ENCODE assay signal across 11 mouse cellular contexts in genomic region chr3:96195616-96196313, GRCm38 (mm10). TPM values are rescaled to one million over a fixed set of nuclear protein-coding genes. Genes with fewer than 3 reads are reported as not detected.
DNase-seq lines count a peak whose midpoint lies in the region; ATAC-seq lines count a peak whose summit lies in the region.
"Had no signal": no experiment of that assay in that cellular context is flagged by ENCODE, and none has a peak within 500 bp of the region (broad histone marks: within the 10 kb centered on the region; RNA-seq: fewer than 3 reads in every experiment).

No protein-coding gene starts in this region.

- H3K4me1 ChIP-seq in midbrain, embryonic 10.5 days = peaks cover 21% of the 10 kb centered on the region
- peaks cover 11% of the 10 kb centered on the region for H3K4me1 ChIP-seq in midbrain, embryonic 11.5 days (ENCODE audit: control insufficient read depth, insufficient read depth, low read length)
- H3K4me1 ChIP-seq in hindbrain, embryonic 16.5 days (ENCODE audit: control insufficient read depth, insufficient read depth, low read depth, low read length) = peaks cover 11% of the 10 kb centered on the region
- H3K4me1 ChIP-seq in neural tube, embryonic 13.5 days (replicated peaks) = peaks cover 18% of the 10 kb centered on the region

- DNase-seq in cerebellum, postnatal 14 days = peak; percentile 45 to 68
- no peak for DNase-seq in cerebellum, adult 18-20 months
- DNase-seq in midbrain, embryonic 10.5 days (ENCODE audit: low spot score) = no peak
- no peak for DNase-seq in midbrain, embryonic 11.5 days (ENCODE audit: low spot score, missing footprints)
- DNase-seq in gastrocnemius, postnatal 14 days = no peak
- no peak for DNase-seq in gastrocnemius, adult 8-10 months (ENCODE audit: low spot score in 2 of 2)
- DNase-seq: heart, postnatal 14 days; layer of hippocampus, adult 9-11 months; lung, postnatal 36 days had no signal

- H3K27ac ChIP-seq in midbrain, embryonic 10.5 days (replicated peaks) = no peak overlapping the region
- no peak overlapping the region for H3K27ac ChIP-seq in midbrain, embryonic 11.5 days (ENCODE audit: low read depth, low read length)
- no peak overlapping the region for H3K27ac ChIP-seq in hindbrain, embryonic 16.5 days (ENCODE audit: low read depth, low read length)
- H3K27ac ChIP-seq in neural tube, embryonic 13.5 days (replicated peaks) = peak overlapping the region; percentile 98; the same call in 1 of the 2 replicates

- H3K4me3 ChIP-seq in midbrain, embryonic 10.5 days = peak overlapping the region; percentile 69
- H3K4me3 ChIP-seq in midbrain, embryonic 11.5 days (ENCODE audit: low read depth, low read length) = no peak overlapping the region
- H3K4me3 ChIP-seq in hindbrain, embryonic 16.5 days (ENCODE audit: low read length) = no peak overlapping the region
- peak overlapping the region; percentile 72 for H3K4me3 ChIP-seq in neural tube, embryonic 13.5 days

- H3K4me2 ChIP-seq in midbrain, embryonic 11.5 days = no peak overlapping the region
- peak overlapping the region; percentile 95 for H3K4me2 ChIP-seq in hindbrain, embryonic 16.5 days (ENCODE audit: low read length)
- peak overlapping the region; percentile 82 for H3K4me2 ChIP-seq in neural tube, embryonic 13.5 days

- peaks cover 20% of the 10 kb centered on the region; the same call in 1 of the 2 replicates for H3K27me3 ChIP-seq in midbrain, embryonic 10.5 days (ENCODE audit: low read depth, poor library complexity, severe bottlenecking)
- H3K27me3 ChIP-seq in midbrain, embryonic 11.5 days (ENCODE audit: control insufficient read depth, insufficient read depth, low read length) = no peaks in the 10 kb centered on the region
- H3K27me3 ChIP-seq in hindbrain, embryonic 16.5 days (replicated peaks; ENCODE audit: control insufficient read depth, insufficient read depth, low read length) = no peaks in the 10 kb centered on the region
- H3K27me3 ChIP-seq in neural tube, embryonic 13.5 days = no peaks in the 10 kb centered on the region

- peaks cover 11% of the 10 kb centered on the region for H3K36me3 ChIP-seq in midbrain, embryonic 10.5 days
- no peaks in the 10 kb centered on the region; the same call in 1 of the 2 replicates for H3K36me3 ChIP-seq in midbrain, embryonic 11.5 days (ENCODE audit: control insufficient read depth, insufficient read depth, low read length)
- H3K36me3 ChIP-seq in hindbrain, embryonic 16.5 days (ENCODE audit: control insufficient read depth, insufficient read depth, low read length) = peaks cover 20% of the 10 kb centered on the region
- H3K36me3 ChIP-seq in neural tube, embryonic 13.5 days = peaks cover 46% of the 10 kb centered on the region

- no peak for ATAC-seq in midbrain, embryonic 11.5 days (ENCODE audit: low FRiP score)
- ATAC-seq in hindbrain, embryonic 16.5 days = no peak
- no peak for ATAC-seq in neural tube, embryonic 13.5 days (ENCODE audit: low read depth)

- H3K9ac ChIP-seq in midbrain, embryonic 11.5 days (ENCODE audit: low read length) = no peak overlapping the region
- H3K9ac ChIP-seq in hindbrain, embryonic 16.5 days (ENCODE audit: low read depth, low read length) = no peak overlapping the region
- peak overlapping the region; percentile 87; the same call in 1 of the 2 replicates for H3K9ac ChIP-seq in neural tube, embryonic 13.5 days

- 93% methylated on average over 11 of the region's 11 CpGs for WGBS in midbrain, embryonic 10.5 days
- 93% methylated on average over 11 of the region's 11 CpGs for WGBS in midbrain, embryonic 11.5 days
- 95% methylated on average over 11 of the region's 11 CpGs for WGBS in hindbrain, embryonic 16.5 days
- WGBS in neural tube, embryonic 13.5 days = 89% methylated on average over 11 of the region's 11 CpGs

- intact Hi-C loops in gastrocnemius, postnatal 14 days (cut with DNase I; ENCODE audit: low total_unique reads) = no loop called here

- H3K9me3 ChIP-seq in midbrain, embryonic 10.5 days (replicated peaks) = 0 out of 2 replicates have a peak, but pooled peaks cover 3% of the 10 kb centered on the region
- H3K9me3 ChIP-seq in midbrain, embryonic 11.5 days (ENCODE audit: control insufficient read depth, low read length) = no peaks in the 10 kb centered on the region; the same call in 1 of the 2 replicates
- no peaks in the 10 kb centered on the region for H3K9me3 ChIP-seq in hindbrain, embryonic 16.5 days (ENCODE audit: control insufficient read depth, low read length)
- no peaks in the 10 kb centered on the region for H3K9me3 ChIP-seq in neural tube, embryonic 13.5 days

RNA-seq across cellular contexts. Expression of gene Sv2a, which starts 14.8 kb away (rescaled TPM):
- 3.1 and 8.8 TPM in 2 replicates for polyA plus RNA-seq in midbrain, embryonic 10.5 days (2016; fragmentation: Nextera tagmentation; extraction: Ambion mirVana)
- 9.4 and 10.3 TPM in 2 replicates for polyA plus RNA-seq in midbrain, embryonic 11.5 days (2014; fragmentation: Nextera tagmentation; extraction: Ambion mirVana)
- 135 TPM in 2 replicates for polyA plus RNA-seq in hindbrain, embryonic 16.5 days (2015; fragmentation: Nextera tagmentation; extraction: Ambion mirVana)
- polyA plus RNA-seq in neural tube, embryonic 13.5 days (2015; fragmentation: Nextera tagmentation; extraction: Ambion mirVana) = 72.2 and 78.5 TPM in 2 replicates
- total RNA-seq in gastrocnemius, postnatal 14 days (2021) = 1 to 10 TPM; 1.8 to 4.0 TPM
- total RNA-seq in gastrocnemius, adult 8-10 months (2022) = under 1 TPM; 0.16 to 0.34 (median 0.23) TPM

RNA-seq across cellular contexts. Expression of gene Sf3b4, which starts 23.6 kb away (rescaled TPM):
- polyA plus RNA-seq in midbrain, embryonic 10.5 days (2016; fragmentation: Nextera tagmentation; extraction: Ambion mirVana) = 262 and 271 TPM in 2 replicates
- 187 and 216 TPM in 2 replicates for polyA plus RNA-seq in midbrain, embryonic 11.5 days (2014; fragmentation: Nextera tagmentation; extraction: Ambion mirVana)
- 131 and 152 TPM in 2 replicates for polyA plus RNA-seq in hindbrain, embryonic 16.5 days (2015; fragmentation: Nextera tagmentation; extraction: Ambion mirVana)
- polyA plus RNA-seq in neural tube, embryonic 13.5 days (2015; fragmentation: Nextera tagmentation; extraction: Ambion mirVana) = 135 and 145 TPM in 2 replicates
- total RNA-seq in gastrocnemius, postnatal 14 days (2021) = 10 to 100 TPM; 10.3 to 13.2 TPM
- total RNA-seq in gastrocnemius, adult 8-10 months (2022) = 10 to 100 TPM in 3 of 4 experiments, 1 to 10 TPM in 1; 9.9 to 12.9 (median 11.6) TPM

RNA-seq across cellular contexts. Expression of gene Bola1, which starts 23.7 kb away (rescaled TPM):
- 86.7 and 92.8 TPM in 2 replicates for polyA plus RNA-seq in midbrain, embryonic 10.5 days (2016; fragmentation: Nextera tagmentation; extraction: Ambion mirVana)
- 70.4 and 83.9 TPM in 2 replicates for polyA plus RNA-seq in midbrain, embryonic 11.5 days (2014; fragmentation: Nextera tagmentation; extraction: Ambion mirVana)
- 52.7 and 57.2 TPM in 2 replicates for polyA plus RNA-seq in hindbrain, embryonic 16.5 days (2015; fragmentation: Nextera tagmentation; extraction: Ambion mirVana)
- polyA plus RNA-seq in neural tube, embryonic 13.5 days (2015; fragmentation: Nextera tagmentation; extraction: Ambion mirVana) = 54.1 and 63.0 TPM in 2 replicates
- total RNA-seq in gastrocnemius, postnatal 14 days (2021) = 10 to 100 TPM; 26.4 to 27.7 TPM
- 10 to 100 TPM; 21.8 to 30.6 (median 25.6) TPM for total RNA-seq in gastrocnemius, adult 8-10 months (2022)

RNA-seq across cellular contexts. Expression of gene Hist2h2ab, which starts 23.9 kb away (rescaled TPM):
- 0.98 TPM in 1 of 2 replicates, not detected in the other for polyA plus RNA-seq in midbrain, embryonic 10.5 days (2016; fragmentation: Nextera tagmentation; extraction: Ambion mirVana)
- polyA plus RNA-seq in midbrain, embryonic 11.5 days (2014; fragmentation: Nextera tagmentation; extraction: Ambion mirVana) = 0.86 and 1.7 TPM in 2 replicates
- not detected in 2 replicates for polyA plus RNA-seq in hindbrain, embryonic 16.5 days (2015; fragmentation: Nextera tagmentation; extraction: Ambion mirVana)
- polyA plus RNA-seq in neural tube, embryonic 13.5 days (2015; fragmentation: Nextera tagmentation; extraction: Ambion mirVana) = 0.52 TPM in 1 of 2 replicates, not detected in the other
- 1 to 10 TPM; 3.4 to 7.1 TPM for total RNA-seq in gastrocnemius, postnatal 14 days (2021)
- total RNA-seq in gastrocnemius, adult 8-10 months (2022) = 1 to 10 TPM in 2 of 4 experiments, under 1 TPM in 1, not detected in 1; 0.65 to 2.3 (median 1.3) TPM

RNA-seq across cellular contexts. Expression of gene Hist2h2ac, which starts 24.9 kb away (rescaled TPM):
- 7.3 and 17.2 TPM in 2 replicates for polyA plus RNA-seq in midbrain, embryonic 10.5 days (2016; fragmentation: Nextera tagmentation; extraction: Ambion mirVana)
- polyA plus RNA-seq in midbrain, embryonic 11.5 days (2014; fragmentation: Nextera tagmentation; extraction: Ambion mirVana) = 12.7 and 16.0 TPM in 2 replicates
- polyA plus RNA-seq in hindbrain, embryonic 16.5 days (2015; fragmentation: Nextera tagmentation; extraction: Ambion mirVana) = 1.3 TPM in 1 of 2 replicates, not detected in the other
- polyA plus RNA-seq in neural tube, embryonic 13.5 days (2015; fragmentation: Nextera tagmentation; extraction: Ambion mirVana) = 1.1 and 2.1 TPM in 2 replicates
- total RNA-seq in gastrocnemius, postnatal 14 days (2021) = 10 to 100 TPM; 33.7 to 41.7 TPM
- total RNA-seq in gastrocnemius, adult 8-10 months (2022) = 10 to 100 TPM in 2 of 4 experiments, 1 to 10 TPM in 2; 4.4 to 13.7 (median 9.9) TPM

Comparison
In these comparisons a context has a peak if more than half of its experiments do, and no peak if none do; other contexts are left out.
1. DNase-seq: peak in cerebellum, postnatal 14 days (2 of 2); none in cerebellum, adult 18-20 months (0 of 2), midbrain, embryonic 10.5 days (single experiment), midbrain, embryonic 11.5 days (single experiment), gastrocnemius, postnatal 14 days (single experiment) and gastrocnemius, adult 8-10 months (0 of 2).
2. H3K4me3 ChIP-seq: peak in midbrain, embryonic 10.5 days (single experiment) and neural tube, embryonic 13.5 days (single experiment); none in midbrain, embryonic 11.5 days (single experiment) and hindbrain, embryonic 16.5 days (single experiment).